Mouse (Mus musculus) kidney, postnatal 0 days (tissue): ENCODE measurements at regions not wholly inside any gene's neighbourhood (a gene's known extent, or its start where the extent isn't known, plus 50 kb on each side); places are given as distances from the start of the nearest gene placed in this dataset.
"Not testable (repeated sequence)": the region's sequence is repeated elsewhere in the genome, so short reads cannot be mapped to it uniquely, and the experiment has no call there.

ENCODE experiments used
- ATAC-seq: fragments of 200-750 bp; cut with Nextera tagmentation; replicated peaks from 2 replicates; pipeline ENCODE4 v1.8.0; 2017; ENCODE audit warnings: low read depth, moderate number of reproducible peaks, moderate TSS enrichment, moderate library complexity; ENCODE audit not compliant: low FRiP score
- DNase-seq: peaks from one replicate; pipeline ENCODE4 v3.0.0-alpha.2; 2016; ENCODE audit warnings: low spot score
- H3K27ac ChIP-seq: fragments of 300-500 bp; sonication (generic); 2 replicates; pipeline ENCODE4 v1.5.1; 2014; ENCODE audit warnings: mild to moderate bottlenecking
- H3K27me3 ChIP-seq: fragments of 300-500 bp; sonication (generic); 2 replicates; pipeline ENCODE4 v1.6.1; 2014; ENCODE audit warnings: low read length, mixed read lengths; ENCODE audit not compliant: insufficient read depth
- H3K36me3 ChIP-seq: fragments of 300-500 bp; sonication (generic); 2 replicates; pipeline ENCODE4 v1.6.1; 2014; ENCODE audit warnings: low read length, mixed read lengths; ENCODE audit not compliant: insufficient read depth
- H3K4me1 ChIP-seq: fragments of 300-500 bp; sonication (generic); replicated peaks from 2 replicates; pipeline ENCODE4 v1.6.1; 2014; ENCODE audit warnings: antibody characterized with exemption, low read length, mixed read lengths; ENCODE audit not compliant: insufficient read depth
- H3K4me2 ChIP-seq: fragments of 300-500 bp; sonication (generic); 2 replicates; pipeline ENCODE4 v1.6.1; 2014; ENCODE audit warnings: mild to moderate bottlenecking, low read length, moderate library complexity, mixed read lengths
- H3K4me3 ChIP-seq: fragments of 300-500 bp; sonication (generic); replicated peaks from 2 replicates; pipeline ENCODE4 v1.5.1; 2014; ENCODE audit warnings: low read depth, low read length
- H3K9ac ChIP-seq: fragments of 300-500 bp; sonication (generic); 2 replicates; pipeline ENCODE4 v1.6.1; 2014; ENCODE audit warnings: low read depth, low read length
- H3K9me3 ChIP-seq: fragments of 300-500 bp; sonication (generic); replicated peaks from 2 replicates; pipeline ENCODE4 v1.6.1; 2016; ENCODE audit warnings: low read length, inconsistent platforms, mixed read lengths
- CTCF ChIP-seq: IDR thresholded peaks from 2 replicates; pipeline ENCODE4 v1.5.1; 2016; ENCODE audit warnings: antibody characterized with exemption, low read depth, mild to moderate bottlenecking, moderate library complexity
- WGBS: fragments of 180-500 bp; shearing (Covaris S2); extraction: QIAGEN DNeasy Blood & Tissue Kit; methylation state at CpG from one replicate; pipeline ENCODE4 v1.1.7; 2014; 5-methylcytosine and 5-hydroxymethylcytosine counted together

DNA sequence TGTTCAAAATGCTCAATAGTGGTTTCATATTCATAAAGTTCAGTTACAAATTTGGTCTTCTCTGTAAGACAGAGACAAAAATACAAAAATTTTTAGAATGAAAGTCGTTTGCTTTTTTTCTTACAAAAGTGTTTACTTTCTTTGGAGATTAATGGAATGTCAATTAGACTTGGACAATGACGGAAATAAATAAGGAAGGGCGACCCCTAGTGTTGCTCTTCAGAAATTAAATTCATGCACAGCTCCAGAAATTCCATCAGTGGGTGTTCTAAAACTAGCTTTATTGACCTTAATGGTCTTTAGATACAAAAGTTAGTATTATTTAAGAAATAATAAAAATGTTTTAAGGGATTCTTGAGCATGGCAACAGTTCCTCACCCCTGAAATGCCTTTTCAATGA is 141.8 kb upstream of the Lama2 start:
- Histone ChIP-seq H3K36me3 (no peaks in the 10 kb centered on the region), H3K4me3 (no peak overlapping the region), H3K9me3 (no peaks in the 10 kb centered on the region), H3K27ac (no peak overlapping the region), H3K4me2 (no peak overlapping the region), H3K27me3 (no peaks in the 10 kb centered on the region), H3K4me1 (no peaks in the 10 kb centered on the region), H3K9ac (no peak overlapping the region)
- DNase-seq, result peak; percentile 82
- peak; percentile 74 for TF ChIP-seq CTCF
- ATAC-seq, result no peak
- WGBS, result 2% methylated on average over 3 of the region's 3 CpGs

GRCm38 (mm10) chr10:27802368-27802767 is 182.8 kb upstream of the Lama2 start:
- no peak overlapping the region for H3K27ac ChIP-seq
- no peak overlapping the region for H3K9ac ChIP-seq
- H3K4me2 ChIP-seq, result no peak overlapping the region
- DNase-seq (no peak), ATAC-seq (no peak)
- no peak overlapping the region for H3K4me3 ChIP-seq
- no peak for TF ChIP-seq CTCF
- 20% methylated on average over 1 of the region's 1 CpGs for WGBS
- H3K27me3 ChIP-seq, result no peaks in the 10 kb centered on the region
- H3K9me3 ChIP-seq, result no peaks in the 10 kb centered on the region
- no peaks in the 10 kb centered on the region for H3K36me3 ChIP-seq
- H3K4me1 ChIP-seq, result no peaks in the 10 kb centered on the region

DNA sequence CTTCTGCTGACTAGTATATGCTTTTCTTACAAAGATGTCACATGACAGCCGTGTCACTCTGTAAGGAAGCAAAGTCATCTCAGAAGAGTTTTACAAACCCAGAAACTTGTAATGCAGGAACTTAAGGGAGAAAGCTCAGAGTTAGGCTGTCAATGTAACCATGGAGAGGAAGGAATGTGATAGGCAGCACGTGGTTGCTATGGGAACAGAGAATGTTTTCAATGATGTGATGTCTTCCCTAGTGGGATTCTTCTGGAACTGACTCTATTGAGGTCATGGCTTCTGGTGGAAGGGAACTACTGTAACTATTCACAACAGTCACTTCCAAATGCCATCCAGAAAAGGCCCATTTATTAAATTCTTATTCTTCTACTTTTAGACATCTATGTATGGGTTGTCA is 190.0 kb upstream of the Lama2 start:
- no peak for TF ChIP-seq CTCF
- Histone ChIP-seq H3K9me3 (no peaks in the 10 kb centered on the region), H3K36me3 (no peaks in the 10 kb centered on the region), H3K27me3 (no peaks in the 10 kb centered on the region), H3K27ac (no peak overlapping the region), H3K4me1 (no peaks in the 10 kb centered on the region), H3K4me3 (no peak overlapping the region), H3K9ac (no peak overlapping the region), H3K4me2 (no peak overlapping the region)
- ATAC-seq, result no peak
- DNase-seq, result no peak
- 59% methylated on average over 2 of the region's 2 CpGs for WGBS

- not testable (repeated sequence) for ATAC-seq, H3K9me3 ChIP-seq, H3K4me2 ChIP-seq, H3K27me3 ChIP-seq, H3K4me3 ChIP-seq, H3K4me1 ChIP-seq, H3K36me3 ChIP-seq, H3K9ac ChIP-seq, H3K27ac ChIP-seq, DNase-seq
- 96% methylated on average over 7 of the region's 9 CpGs for WGBS
These were observed 206.1 kb upstream of the Lama2 start for GRCm38 (mm10) chr10:27825671-27826070.

- Histone ChIP-seq H3K9ac (no peak overlapping the region), H3K4me3 (no peak overlapping the region), H3K36me3 (no peaks in the 10 kb centered on the region), H3K27me3 (no peaks in the 10 kb centered on the region), H3K9me3 (no peaks in the 10 kb centered on the region), H3K27ac (no peak overlapping the region), H3K4me2 (no peak overlapping the region), H3K4me1 (no peaks in the 10 kb centered on the region)
- DNase-seq (peak; percentile 36), ATAC-seq (no peak)
- TF ChIP-seq CTCF, result no peak
- 70% methylated on average over 1 of the region's 1 CpGs for WGBS
These were observed 208.8 kb upstream of the Lama2 start for GRCm38 (mm10) chr10:27828346-27828745.

GRCm38 (mm10) chr10:27838666-27839065 is 219.1 kb upstream of the Lama2 start:
- no peak overlapping the region for H3K9ac ChIP-seq
- no peak for DNase-seq
- H3K27me3 ChIP-seq, result no peaks in the 10 kb centered on the region
- no peaks in the 10 kb centered on the region for H3K9me3 ChIP-seq
- no peaks in the 10 kb centered on the region for H3K36me3 ChIP-seq
- no peaks in the 10 kb centered on the region for H3K4me1 ChIP-seq
- TF ChIP-seq CTCF, result no peak
- 79% methylated on average over 1 of the region's 1 CpGs for WGBS
- ATAC-seq, result no peak
- H3K4me3 ChIP-seq, result no peak overlapping the region
- no peak overlapping the region for H3K4me2 ChIP-seq
- H3K27ac ChIP-seq, result no peak overlapping the region

- Histone ChIP-seq H3K27ac (no peak overlapping the region), H3K27me3 (no peaks in the 10 kb centered on the region), H3K9me3 (no peaks in the 10 kb centered on the region), H3K9ac (no peak overlapping the region), H3K4me3 (no peak overlapping the region), H3K4me2 (no peak overlapping the region), H3K36me3 (no peaks in the 10 kb centered on the region), H3K4me1 (no peaks in the 10 kb centered on the region)
- no peak for DNase-seq
- 53% methylated on average over 5 of the region's 5 CpGs for WGBS
- ATAC-seq, result no peak
- no peak for TF ChIP-seq CTCF
These were observed 221.6 kb upstream of the Lama2 start for GRCm38 (mm10) chr10:27841042-27841709.
